Mouse (Mus musculus) ovary, postnatal 14 days (tissue): ENCODE data around the gene 4933415A04Rik.

Source experiments
- DNase-seq: peaks from one replicate; pipeline ENCODE4 v3.0.0; 2022; ENCODE audit warnings: low spot score

Gene 4933415A04Rik

DNA sequence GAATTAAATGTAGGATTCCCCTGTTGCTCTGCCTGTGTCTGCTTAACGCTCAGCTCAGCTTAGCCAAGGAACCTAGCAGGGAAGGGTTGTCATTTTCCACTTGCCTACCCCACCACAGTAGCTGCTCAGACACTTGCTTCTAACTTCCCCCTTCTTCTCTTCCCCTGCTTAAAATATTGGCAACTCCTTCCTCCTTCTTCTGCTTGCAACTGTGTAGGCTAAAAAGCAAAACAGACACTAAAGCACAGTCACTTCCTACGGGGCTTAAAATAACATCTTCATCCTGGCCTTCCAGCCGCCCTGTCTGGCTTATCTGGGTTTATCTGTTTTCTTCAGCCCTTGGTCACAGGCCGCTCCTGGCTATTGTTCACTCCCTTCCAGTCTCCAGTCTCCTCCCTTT, 45.7 kb downstream of the 4933415A04Rik start:
- no peak for DNase-seq

DNA sequence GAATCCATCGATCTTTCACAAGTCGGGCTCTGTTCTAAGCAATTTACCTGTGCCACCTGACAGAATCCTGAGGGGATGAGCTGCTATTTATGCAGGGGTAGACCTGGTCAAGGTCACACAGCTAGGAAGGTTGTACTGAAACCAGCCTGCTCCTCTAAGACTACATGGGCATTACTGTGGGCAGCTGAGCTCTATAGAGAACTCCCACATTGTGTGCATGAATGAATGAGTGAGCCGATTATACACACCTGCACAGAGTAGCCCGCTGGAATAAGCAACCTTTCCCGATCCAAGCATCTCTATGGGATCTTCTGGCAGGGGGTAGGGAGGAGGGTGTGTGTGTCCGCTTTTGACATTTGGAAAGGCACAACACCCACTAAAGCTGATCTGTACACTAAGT, 46.3 kb downstream of the 4933415A04Rik start:
- no peak for DNase-seq

DNA sequence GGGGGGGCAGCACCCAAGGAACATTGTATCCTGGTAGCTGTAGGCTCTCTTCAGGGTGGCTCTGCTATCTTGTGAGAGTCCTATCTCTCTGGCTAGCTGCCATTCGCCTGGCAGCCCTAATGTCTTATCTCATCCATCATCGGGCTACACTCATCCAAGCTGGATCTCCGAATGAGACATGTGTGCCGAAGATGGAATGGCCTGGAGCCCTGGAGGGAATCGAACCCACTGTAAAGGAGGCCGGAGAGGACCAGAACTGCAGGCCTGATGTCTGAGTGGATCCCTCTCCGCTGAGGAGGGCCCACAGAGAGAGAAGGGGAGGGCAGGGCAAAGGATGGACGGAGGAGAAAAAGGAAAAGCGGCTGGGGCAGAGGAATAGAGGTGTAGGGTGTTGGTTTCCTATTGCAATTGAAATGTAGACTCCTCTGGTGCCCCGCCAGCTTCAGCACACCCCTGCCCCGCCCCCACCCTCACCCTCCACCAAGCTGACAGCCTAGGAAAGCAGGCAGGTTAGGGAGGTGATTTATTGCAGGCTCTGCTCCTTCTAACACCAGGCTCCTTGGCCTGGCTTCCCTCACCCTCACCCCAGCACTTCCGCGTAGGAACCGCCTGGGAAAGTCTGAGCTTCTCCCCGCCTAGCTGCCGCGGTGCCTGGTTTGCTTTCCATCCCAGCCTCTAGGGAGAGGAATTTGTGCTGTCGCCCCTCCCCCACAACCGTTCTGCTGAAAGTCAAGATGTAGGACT, 47.0 kb downstream of the 4933415A04Rik start:
- DNase-seq: peak; percentile 54

DNA sequence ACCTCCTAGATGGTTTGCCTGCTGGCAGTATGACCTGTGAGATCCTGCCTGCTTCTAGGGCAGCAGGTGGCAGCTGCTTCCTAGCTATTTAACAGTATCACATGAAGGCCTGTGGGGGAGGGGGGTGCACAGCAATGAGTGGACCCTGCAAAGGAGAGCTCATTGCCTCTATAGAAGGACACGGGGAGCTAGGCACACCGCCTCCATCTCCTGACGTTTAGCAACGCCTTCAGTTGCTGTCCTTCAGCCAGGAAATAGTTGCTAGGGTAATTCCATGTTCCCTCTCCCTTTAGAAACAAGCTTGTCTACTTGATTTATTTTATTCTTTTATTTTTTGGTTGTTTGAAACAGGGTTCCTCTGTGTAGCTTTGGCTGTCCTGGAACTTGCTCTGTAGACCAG, 49.9 kb downstream of the 4933415A04Rik start:
- DNase-seq: no peak

DNA sequence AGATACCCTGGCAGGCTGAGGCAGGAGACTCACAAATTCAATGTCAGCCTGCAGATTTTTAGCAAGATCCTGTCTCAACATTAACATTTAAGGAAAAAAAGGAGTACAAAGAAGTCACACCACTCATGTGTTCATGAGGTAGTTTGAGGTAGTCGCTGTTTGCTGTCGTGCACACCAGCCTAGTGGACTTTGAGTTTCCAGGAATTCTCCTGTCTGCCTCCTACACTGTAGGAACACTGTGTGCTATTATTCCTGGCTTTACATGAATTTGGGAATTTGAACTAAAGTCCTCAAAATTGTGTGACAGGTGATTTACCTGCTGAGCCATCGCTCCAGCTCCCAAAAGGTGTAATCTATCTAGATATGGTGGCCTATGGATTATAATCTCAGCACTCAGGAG, 51.6 kb downstream of the 4933415A04Rik start:
- no peak for DNase-seq
